Mouse (Mus musculus): ENCODE data around the gene 1700003F12Rik.

Gene 1700003F12Rik

DNA sequence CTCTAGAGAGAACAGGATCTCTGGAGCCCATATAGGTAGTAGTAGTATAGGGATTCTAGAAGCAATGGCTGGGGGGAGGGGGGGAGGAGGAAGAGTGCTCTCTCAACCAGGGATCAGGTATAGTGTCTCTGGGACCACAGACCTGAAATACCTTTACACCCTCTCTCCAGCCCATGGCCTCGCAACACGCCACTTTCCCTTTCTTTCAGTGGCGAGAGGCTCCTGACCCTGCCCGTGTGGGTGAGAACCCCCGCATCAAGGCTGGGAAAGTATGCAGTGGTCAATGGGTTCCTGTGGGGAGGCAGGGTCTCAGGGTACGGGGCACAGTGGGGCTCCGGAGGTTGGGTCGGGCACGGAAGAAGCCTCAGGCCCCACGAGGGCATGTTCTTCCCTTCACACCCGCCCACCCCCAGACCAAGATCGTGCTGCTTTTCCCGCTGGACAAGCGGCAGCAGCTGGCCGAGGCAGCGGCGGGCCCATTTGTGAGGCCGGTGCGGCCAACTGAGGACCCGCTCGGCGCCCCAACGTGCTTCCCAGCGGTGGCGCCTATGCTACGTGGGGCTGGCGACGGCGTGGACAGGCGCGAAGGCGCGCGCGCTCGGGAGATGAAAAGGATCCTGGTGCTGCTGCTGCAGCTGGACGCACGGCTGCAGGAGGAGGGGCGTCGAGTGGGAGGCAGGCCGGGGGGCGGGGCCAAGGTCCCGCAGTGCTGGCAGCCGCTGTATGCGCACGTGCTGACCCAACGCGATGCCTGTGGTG is 2.4 kb downstream of the 1700003F12Rik start:
- DNase-seq (ENCODE audit: low read depth, low spot score), result peak; percentile 73

DNA sequence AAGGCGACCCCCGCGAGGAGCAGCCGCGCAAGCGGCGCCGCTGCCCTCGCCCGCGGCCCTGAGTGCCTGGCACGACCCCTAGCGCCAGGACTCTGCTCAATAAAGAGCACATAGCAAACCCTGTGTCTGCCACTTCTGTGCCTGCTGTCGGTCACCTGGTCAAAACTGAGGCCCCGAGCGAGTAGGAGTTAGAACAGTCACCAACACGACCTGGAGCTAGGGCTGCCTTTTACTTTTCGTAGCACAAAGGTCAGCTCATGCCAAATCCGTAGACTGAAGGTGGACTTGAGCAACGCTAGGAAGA is 3.0 kb downstream of the 1700003F12Rik start:
- DNase-seq (ENCODE audit: low read depth, low spot score), result no peak

DNA sequence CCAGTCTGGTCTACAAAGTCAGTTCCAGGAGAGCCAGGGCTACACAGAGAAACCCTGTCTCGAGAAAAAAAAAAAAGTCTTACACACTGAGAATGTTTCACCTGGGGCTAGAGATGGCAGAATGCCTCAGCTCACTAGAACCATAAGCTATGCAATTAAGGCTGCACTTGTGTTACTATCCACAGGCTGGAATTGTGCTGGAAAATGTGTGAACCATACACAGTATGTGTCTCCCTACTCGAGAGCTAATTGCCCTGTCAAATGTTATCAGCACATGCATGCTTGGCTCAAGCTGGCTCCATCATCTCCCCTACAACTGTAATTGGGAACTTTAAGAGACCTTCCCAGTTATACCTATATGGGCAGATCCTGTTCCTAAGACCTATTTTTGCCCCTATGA is 4.1 kb downstream of the 1700003F12Rik start:
- DNase-seq (ENCODE audit: low read depth, low spot score), result no peak

DNA sequence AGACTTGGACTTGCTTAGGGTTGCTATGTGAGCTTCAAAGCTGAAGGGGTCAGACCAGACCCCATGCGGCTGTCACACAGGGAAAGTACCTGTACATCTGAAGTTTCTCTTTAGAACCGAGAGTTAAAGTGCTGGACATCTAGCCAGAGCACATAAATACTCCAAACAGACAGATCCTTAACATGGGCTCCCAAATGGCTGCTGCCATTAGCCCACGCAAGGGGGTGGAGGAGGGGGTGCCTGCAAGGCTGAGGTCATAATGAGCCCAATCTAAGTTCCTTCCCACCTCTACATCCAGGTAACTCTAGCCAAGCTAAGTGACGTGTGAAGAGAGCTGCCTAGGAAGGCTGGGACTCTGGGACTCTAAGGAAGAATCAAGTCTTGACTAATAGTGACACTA is 4.6 kb downstream of the 1700003F12Rik start, which contains the start of gene Actl10:
TSS of gene Actl10 (plus strand) at position 301 of the 400 bp plus-strand sequence.
- DNase-seq (ENCODE audit: low read depth, low spot score), result no peak

DNA sequence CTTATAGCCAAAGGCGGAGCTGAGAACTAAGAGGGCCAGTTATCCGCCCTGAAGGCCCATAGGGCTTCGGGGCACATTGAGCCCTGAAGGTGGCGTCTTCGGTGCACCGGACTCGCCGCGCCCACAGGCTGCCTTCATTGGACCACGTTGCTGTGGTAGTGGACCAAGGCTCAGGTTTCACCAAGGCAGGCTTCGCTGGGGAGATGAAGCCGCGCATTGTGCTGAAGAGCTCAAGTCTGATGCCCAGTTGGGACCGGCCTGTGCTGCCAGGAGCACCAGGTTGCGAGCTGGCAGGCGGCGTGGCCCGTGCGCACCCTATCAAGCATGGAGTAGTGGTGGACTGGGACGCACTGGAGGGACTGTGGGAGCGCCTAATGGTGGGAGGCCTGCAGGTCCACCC is 5.0 kb downstream of the 1700003F12Rik start:
- peak; percentile 36 for DNase-seq (ENCODE audit: low read depth, low spot score)

DNA sequence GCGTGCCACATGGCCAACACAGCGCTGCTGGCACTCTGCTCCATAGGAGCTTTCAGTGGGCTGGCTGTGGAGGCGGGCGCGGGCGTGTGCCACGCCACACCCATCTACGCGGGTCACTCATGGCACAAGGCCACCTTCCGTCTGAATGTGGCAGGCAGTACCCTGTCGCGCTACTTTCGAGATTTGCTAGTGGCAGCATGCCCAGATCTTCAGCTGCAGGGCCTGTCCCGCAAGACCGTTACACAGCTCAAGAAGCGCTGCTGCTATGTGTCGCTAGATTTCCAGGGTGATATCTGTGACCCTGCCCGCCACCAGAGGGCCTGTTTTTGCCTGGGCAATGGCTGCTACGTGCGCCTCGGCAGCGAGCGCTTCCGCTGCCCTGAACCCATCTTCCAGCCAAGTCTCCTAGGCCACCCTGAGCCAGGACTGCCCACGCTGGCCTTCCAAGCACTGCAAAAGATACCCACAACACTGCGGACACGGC is 5.6 kb downstream of the 1700003F12Rik start:
- DNase-seq (ENCODE audit: low read depth, low spot score), result peak; percentile 70

DNA sequence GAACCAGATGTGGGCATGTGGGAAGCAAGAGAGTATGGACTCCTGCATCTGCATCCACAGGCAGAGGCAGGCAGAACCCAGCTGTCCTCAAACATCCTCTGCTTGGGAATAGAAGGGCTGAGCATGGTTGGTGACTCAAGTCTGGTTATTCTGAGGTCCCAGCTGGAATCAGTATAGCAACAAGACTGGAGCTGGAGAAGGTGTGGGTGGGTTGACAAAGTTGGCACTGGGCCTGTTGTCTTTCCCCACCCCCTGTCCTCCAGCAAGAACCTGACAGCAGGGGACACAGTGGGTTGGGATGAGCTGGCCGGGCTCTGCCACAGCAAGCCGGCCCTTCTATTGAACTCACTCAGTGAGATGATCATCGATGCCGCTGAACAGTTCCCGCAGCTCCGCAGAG is 8.3 kb downstream of the 1700003F12Rik start:
- no peak for DNase-seq (ENCODE audit: low read depth, low spot score)

DNA sequence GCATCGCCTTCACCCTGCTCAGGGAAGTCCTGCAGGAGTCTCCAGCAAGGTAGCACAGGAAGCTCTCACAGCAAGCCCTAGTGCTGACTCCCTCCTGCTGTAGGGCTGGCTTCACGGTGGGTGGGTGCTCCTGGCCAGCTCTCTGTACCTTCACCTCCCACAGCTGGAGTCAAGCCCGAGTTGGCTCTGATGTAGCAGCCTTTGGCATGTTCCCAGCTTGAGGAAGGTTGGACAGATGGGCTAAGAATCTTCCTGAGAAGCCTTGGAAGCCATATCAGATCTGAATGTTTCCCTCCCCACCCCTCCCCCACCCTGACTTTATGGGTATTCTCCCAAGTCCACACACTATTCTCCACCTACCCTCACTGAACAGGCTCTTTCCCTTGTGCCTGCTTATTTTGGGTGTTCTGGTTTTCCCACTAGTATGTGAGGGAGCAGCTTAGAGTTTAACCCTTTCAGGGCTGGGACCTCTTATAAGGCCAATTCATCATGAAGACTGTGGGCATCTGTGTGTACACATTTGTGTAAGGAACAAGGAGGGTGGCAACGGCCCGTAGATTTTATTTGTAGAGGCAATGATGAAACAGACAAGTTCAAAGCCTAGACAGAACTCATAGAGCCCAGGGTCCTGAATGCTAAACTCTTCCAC is 10.4 kb downstream of the 1700003F12Rik start:
- no peak for DNase-seq (ENCODE audit: low read depth, low spot score)

DNA sequence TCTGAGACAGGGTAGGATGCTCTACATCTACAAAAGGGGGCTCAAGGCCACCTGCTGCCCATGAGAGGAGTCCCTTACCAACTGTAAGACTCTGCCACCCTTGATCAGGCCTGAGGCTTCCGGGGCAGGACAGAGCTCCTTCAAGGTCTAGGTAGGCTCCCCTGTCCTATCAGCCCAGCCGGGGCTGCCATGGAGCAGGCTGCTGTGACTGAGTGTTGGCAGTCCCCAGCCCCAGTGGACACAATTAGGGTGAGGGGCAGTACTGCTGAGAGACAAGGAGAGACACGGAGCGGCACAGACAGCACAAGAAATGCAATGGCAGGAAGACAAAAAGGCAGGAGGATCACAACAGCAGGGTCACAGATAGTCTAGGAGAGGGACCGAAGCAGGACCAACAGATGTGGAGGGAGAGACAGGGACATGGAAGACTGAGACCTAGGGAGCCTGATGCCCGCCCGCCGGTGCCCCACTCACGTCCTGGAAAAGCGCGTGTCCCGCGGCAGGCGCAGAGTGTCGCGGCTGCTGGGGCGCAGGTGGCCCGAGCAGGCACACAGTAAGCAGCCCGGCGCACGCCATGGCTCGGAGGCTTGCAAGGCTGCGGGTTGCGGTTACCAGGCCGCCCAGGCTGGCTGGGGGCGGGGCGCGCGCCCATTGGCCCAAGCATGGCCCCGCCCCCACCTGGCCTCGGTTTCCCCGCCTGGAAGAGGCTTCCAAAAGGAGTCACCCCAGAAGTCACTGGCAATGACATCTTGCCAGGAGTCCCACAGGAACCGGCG is 11.6 kb downstream of the 1700003F12Rik start, which contains the start of gene Necab3:
TSS of gene Necab3 (minus strand) at position 627 of the 776 bp plus-strand sequence.
- DNase-seq (ENCODE audit: low read depth, low spot score), result peak; percentile 43

DNA sequence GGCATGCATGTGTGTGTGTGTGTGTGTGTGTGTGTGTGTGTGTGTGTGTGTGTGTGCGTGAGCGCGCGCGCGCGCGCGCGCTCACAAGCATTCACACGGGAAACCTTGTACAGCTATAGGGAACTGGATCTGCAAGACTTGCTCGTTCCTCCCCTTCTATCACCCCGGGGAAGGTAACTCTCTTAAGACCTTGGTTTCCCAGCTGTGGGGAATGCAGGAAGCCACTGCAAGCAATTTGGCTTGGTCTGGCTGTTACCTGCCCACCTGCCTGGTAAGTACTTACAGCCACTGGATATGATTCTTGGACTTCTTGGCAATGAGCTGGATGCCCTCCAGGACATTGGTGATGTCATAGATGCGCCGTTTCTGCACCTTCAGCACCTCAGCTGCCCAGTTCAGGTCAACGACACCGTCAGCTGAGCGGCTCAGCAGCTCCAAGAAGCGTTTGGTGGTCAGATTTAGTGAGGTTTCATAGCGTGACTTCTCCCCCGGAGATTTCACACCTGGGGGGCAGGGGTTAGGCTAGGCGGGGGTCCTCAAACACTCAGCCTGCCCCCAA is 16.8 kb downstream of the 1700003F12Rik start:
- DNase-seq (ENCODE audit: low read depth, low spot score), result no peak

DNA sequence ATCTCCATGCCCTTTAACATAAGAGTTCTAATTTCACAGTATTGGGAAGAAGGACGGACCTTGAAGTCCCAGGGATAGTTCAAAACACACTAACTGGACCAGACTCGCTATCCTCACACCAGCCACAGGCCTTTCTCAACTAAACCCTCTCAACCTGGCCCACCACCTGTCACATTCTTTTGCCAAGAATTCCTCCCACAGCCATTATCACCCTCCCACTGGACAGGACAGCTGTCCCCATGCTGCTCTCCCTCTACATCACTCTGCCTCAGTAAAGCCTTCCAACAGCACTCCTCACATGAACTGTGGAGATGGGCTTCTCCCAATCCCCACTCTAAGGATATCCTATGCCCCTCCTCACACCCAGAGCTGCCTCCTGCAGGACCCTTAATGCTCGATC is 18.7 kb downstream of the 1700003F12Rik start:
- DNase-seq (ENCODE audit: low read depth, low spot score), result no peak

DNA sequence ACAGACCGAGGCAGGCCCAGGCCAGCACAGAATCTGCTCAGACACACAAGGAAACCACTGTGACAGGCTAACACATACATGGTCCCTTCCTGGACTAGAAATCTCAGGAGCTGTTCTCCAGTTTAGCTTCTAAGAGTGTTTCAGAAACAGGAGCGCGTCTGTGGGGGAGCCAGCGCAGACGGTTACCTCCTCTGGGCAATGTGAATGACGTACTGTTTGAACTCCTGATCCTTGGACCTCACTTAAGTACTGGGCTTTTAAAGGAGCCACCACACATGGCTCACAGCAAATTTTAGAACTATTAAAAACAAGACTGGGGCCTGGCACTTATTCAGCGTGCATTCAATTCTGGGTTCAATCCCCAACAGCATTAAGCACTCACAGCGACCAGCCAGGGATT is 19.8 kb downstream of the 1700003F12Rik start:
- no peak for DNase-seq (ENCODE audit: low read depth, low spot score)

DNA sequence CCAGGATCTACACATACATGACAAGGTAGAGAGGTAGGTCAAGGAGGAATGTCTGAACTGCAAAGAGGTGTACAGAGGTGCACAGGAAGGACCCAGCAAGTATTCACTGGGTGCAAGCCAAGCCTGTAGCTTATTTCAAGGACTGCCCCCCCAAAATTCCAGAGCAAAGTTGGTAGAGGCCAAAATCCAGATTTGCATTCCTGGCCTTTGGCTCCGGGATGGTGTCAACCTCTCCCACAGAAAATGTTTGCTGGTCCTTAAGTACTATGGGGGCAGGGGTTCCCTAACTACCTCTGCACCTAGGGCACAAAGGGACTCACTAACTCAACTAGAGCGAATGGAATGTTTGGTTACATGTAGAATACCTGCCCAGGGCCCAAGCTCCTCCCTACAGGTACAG is 20.9 kb downstream of the 1700003F12Rik start:
- no peak for DNase-seq (ENCODE audit: low read depth, low spot score)

DNA sequence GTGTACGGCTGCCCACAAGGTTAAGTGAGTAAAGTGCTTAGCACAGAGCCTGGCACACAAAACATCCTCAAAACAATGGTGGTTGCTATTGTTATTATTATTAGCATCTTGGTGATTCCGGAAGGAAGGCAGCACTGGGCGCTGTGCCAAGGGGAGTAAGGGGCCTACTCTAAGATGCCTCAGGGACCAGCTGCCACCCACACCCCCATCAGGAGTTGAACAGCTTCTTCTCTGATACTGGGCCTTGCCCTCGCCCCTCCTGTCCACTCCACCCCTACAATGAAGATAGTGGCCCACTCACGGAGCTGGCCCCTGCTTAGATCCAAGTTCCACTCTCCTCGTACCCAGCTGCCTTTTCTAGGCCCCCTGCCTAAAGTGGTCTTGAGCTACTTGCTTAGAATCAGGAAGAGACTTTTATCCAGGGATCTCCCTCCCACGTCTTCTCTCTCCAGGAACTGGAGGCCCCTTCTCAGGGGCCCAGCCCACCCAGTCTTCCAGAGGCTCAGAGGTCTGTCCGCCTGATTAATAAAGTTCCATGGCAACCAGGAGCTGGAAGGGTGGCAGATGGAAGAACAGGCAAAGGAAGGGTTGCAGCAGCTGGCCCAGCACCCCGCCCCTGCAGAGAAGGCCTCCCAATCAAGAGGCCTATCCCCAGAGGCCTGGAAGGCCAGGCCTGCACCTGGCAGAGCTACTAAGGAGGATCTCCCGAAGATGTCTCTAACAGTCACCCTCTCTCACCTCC is 21.6 kb downstream of the 1700003F12Rik start:
- peak; percentile 55 for DNase-seq (ENCODE audit: low read depth, low spot score)

DNA sequence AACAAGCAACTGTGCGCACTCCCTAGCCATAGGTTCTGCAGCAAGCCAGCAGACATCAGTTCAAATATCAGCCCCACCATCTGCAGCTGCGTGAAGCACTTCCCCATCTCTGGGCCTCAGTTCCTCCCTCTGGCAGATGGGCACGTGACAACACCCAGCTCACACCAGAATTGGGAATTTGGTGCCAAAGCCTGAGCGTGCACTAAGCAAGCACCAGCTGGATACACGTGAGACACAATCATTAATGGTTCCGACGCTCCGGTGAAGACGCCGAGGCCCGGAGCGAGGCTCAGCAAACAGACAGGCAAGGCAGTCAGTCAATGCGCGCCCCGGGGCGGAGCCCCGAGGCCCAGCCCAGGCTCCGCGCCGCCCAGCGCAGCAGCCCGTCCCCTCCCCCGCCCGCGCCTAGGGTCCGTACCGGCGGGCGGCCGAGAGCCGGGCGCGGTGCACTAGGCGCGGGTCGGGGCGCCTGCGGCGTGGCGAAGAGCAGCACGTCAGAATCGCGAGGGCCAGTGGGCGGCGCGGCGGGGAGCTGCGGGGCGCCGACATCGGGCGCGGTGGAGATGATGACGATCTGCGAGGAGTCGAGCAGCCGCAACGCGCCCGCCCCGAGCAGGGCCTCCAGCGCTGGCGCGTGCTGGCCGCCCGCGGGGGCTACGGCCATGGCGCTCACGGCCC is 22.3 kb downstream of the 1700003F12Rik start:
- peak; percentile 54 for DNase-seq (ENCODE audit: low read depth, low spot score)

DNA sequence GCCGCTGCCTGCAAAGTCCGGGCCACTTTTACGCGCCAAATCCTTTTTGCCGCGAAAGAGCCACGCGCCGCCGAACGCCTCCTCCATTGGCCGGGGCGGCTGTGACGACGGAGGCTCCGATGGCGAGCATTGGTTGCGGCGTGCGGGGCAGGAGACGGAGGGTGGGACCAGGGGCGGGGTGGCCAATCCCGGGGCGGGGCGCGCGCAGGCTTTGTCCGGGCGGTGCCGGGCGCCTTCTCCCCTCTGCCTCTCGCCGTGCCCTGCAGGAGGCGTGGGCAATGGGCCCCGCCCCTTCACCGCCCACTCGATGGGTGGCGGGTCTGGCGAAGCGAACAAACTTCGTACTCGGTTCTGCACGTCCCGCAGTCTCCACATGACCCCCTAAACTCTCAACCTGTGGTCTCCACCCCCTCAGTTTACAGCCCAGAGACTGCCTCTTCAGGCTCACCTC is 23.0 kb downstream of the 1700003F12Rik start, which contains the start of gene E2f1:
TSS of gene E2f1 (minus strand) at position 57 of the 451 bp plus-strand sequence.
- DNase-seq (ENCODE audit: low read depth, low spot score), result peak; percentile 95

DNA sequence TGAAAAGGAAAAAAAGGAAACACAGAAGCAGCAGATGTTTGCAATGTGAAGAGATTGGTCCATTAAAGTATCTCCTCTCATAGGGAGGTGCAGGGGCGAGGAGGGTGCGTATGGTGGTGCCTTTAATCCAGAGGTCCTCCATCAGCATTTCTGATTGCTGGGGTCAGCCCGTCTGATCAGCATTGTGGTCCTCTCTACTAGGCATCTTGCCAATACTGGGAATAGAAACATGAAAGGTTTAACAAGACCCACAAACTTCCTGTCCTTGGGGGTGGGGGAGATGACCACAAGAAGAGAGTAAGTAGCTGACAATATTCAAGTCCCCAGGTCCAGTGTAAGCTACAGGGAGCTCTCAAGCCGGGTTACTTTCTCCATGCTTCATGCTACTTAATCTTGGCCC is 23.8 kb downstream of the 1700003F12Rik start:
- DNase-seq (ENCODE audit: low read depth, low spot score), result no peak

DNA sequence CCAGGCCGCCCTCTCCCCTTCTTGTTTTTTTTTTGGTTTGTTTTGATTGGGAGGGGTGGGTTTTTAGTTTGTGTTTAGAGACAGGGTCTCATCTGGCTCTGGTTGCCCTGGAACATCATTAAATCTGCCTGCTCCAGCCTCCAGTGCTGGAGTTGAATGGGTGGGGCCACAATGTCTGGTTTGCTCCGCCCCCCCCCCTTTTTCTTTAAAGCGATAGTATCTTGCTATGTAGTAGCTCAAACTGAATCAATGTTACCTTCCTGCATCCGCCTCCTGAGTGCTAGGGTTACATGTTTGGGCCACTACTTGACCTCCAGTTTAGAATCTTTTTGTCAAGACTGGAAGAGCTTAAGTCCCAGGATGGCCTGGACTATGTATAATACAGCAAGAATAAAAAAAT is 24.4 kb downstream of the 1700003F12Rik start:
- no peak for DNase-seq (ENCODE audit: low read depth, low spot score)

DNA sequence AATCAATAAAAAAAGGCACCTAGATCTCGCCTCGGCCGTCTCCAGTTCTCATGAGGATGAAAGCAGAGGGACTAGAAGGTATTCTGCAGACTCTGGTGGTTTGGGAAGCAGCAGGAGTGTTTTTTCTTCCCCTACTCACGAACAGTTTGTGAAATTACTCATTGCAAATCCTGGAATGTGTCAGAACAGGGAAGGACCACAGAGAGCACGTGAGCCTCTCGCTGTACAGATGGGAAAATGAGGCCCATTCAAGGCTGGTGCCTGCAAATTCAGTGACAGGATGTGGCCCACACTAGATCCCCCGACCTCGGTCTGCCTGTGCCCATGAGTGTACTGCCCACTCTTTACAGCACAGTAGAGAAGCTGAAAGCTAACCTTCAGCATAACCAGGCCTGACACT is 25.1 kb downstream of the 1700003F12Rik start:
- no peak for DNase-seq (ENCODE audit: low read depth, low spot score)

DNA sequence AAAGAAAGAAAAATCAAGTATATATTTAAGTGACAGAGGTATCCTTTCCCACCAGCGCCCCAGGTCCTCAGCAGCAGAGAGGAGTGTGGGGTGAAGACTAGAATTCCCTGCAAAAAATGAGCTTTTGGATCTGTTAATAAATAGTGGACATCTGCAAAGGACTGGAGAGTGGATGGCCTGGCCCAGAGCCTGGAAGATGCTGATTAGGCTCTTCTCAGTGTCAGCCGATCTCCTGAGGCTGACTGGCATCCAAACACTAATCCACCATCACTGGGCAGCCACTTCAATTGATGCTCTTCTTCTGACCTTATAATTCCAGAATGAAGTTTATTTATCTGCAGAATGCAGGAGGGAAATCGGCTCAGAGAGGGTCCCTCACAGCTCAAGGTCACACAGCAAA is 26.1 kb downstream of the 1700003F12Rik start:
- DNase-seq (ENCODE audit: low read depth, low spot score), result no peak

DNA sequence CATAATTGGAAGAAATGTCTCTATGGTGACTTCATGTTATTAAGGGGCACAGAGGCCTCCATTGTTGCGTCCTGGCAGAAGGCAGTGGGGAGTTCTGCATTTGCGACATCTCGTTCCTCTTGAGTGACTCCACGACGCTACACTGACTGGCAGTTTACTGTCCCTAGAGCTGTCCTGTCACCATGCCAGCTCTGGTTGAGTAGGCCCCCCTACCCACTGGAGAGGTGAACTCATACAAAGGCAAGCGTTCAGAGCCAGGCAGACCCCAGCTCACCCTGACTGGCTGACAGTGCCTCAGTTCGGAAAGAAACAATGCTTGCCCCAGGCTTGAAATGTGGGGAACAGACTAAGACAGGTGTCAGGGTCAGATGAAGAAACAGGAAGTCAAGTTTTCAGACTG is 27.4 kb downstream of the 1700003F12Rik start:
- DNase-seq (ENCODE audit: low read depth, low spot score), result no peak
